Mouse (Mus musculus): ENCODE data around the gene Rap1gap2. TPM values are rescaled to one million over a fixed set of nuclear protein-coding genes. Genes with fewer than 3 reads are reported as not detected.

Gene Rap1gap2
- polyA plus RNA-seq, 1 experiment = 133 TPM

GRCm38 (mm10) chr11:74464181-74464977 lies 146.3 kb downstream of the Rap1gap2 start:
- Histone ChIP-seq H3K27ac (ENCODE audit: insufficient read depth, low read length) (no peak overlapping the region), H3K4me3 (ENCODE audit: insufficient read depth, low read length) (no peak overlapping the region), H3K4me1 (ENCODE audit: control insufficient read depth, insufficient read depth, low read length) (peaks cover 3% of the 10 kb centered on the region)
- TF ChIP-seq CTCF (IDR thresholded peaks at IDR 0.05; ENCODE audit: extremely low read depth, insufficient read depth, low read length) = no peak
- TF ChIP-seq POLR2A (IDR thresholded peaks at IDR 0.05; ENCODE audit: extremely low read depth, insufficient read depth, low read length) = no peak

GRCm38 (mm10) chr11:74462651-74463050 lies 148.1 kb downstream of the Rap1gap2 start:
- Histone ChIP-seq H3K4me1 (ENCODE audit: control insufficient read depth, insufficient read depth, low read length) (peaks cover 3% of the 10 kb centered on the region), H3K27ac (ENCODE audit: insufficient read depth, low read length) (no peak overlapping the region), H3K4me3 (ENCODE audit: insufficient read depth, low read length) (no peak overlapping the region)
- TF ChIP-seq CTCF (IDR thresholded peaks at IDR 0.05; ENCODE audit: extremely low read depth, insufficient read depth, low read length) (no peak), POLR2A (IDR thresholded peaks at IDR 0.05; ENCODE audit: extremely low read depth, insufficient read depth, low read length) (no peak)

GRCm38 (mm10) chr11:74459651-74460050 lies 151.1 kb downstream of the Rap1gap2 start:
- Histone ChIP-seq H3K4me1 (ENCODE audit: control insufficient read depth, insufficient read depth, low read length) (peaks cover 8% of the 10 kb centered on the region), H3K4me3 (ENCODE audit: insufficient read depth, low read length) (no peak overlapping the region), H3K27ac (ENCODE audit: insufficient read depth, low read length) (no peak overlapping the region)
- TF ChIP-seq POLR2A (IDR thresholded peaks at IDR 0.05; ENCODE audit: extremely low read depth, insufficient read depth, low read length) (no peak), CTCF (IDR thresholded peaks at IDR 0.05; ENCODE audit: extremely low read depth, insufficient read depth, low read length) (no peak)

DNA sequence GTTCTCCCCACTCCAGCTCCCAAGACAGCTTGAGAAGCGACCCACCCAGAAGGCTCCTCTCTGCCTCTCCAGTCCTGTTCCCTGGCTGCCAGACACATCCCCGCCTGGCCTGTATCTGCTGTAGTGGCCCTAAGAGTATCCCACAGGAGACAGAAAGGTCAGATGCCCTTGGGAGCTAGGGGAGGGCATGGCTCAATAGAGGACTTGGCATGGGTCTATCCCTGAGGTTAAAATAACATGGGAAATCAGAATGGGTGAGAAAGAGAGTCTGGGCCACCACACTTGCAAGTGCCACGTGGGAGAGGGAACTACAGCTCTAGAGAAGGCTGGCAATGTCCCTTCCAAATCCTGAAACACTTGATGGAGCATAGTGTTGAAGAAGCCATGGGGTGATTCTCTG lies 152.3 kb downstream of the Rap1gap2 start:
- Histone ChIP-seq H3K27ac (ENCODE audit: insufficient read depth, low read length) (no peak overlapping the region), H3K4me3 (ENCODE audit: insufficient read depth, low read length) (no peak overlapping the region), H3K4me1 (ENCODE audit: control insufficient read depth, insufficient read depth, low read length) (peaks cover 7% of the 10 kb centered on the region)
- TF ChIP-seq POLR2A (IDR thresholded peaks at IDR 0.05; ENCODE audit: extremely low read depth, insufficient read depth, low read length) (no peak), CTCF (IDR thresholded peaks at IDR 0.05; ENCODE audit: extremely low read depth, insufficient read depth, low read length) (no peak)

- TF ChIP-seq CTCF (IDR thresholded peaks at IDR 0.05; ENCODE audit: extremely low read depth, insufficient read depth, low read length) = no peak
- TF ChIP-seq POLR2A (IDR thresholded peaks at IDR 0.05; ENCODE audit: extremely low read depth, insufficient read depth, low read length) = no peak
- peaks cover 7% of the 10 kb centered on the region for H3K4me1 ChIP-seq (ENCODE audit: control insufficient read depth, insufficient read depth, low read length)
- H3K4me3 ChIP-seq (ENCODE audit: insufficient read depth, low read length) = no peak overlapping the region
- H3K27ac ChIP-seq (ENCODE audit: insufficient read depth, low read length) = peak overlapping the region; percentile 24; the same call in 1 of the 2 replicates
These were observed 153.5 kb downstream of the Rap1gap2 start for GRCm38 (mm10) chr11:74457194-74457593.

GRCm38 (mm10) chr11:74448556-74448955 lies 162.2 kb downstream of the Rap1gap2 start:
- no peak overlapping the region for H3K27ac ChIP-seq (ENCODE audit: insufficient read depth, low read length)
- TF ChIP-seq CTCF (IDR thresholded peaks at IDR 0.05; ENCODE audit: extremely low read depth, insufficient read depth, low read length) (no peak), POLR2A (IDR thresholded peaks at IDR 0.05; ENCODE audit: extremely low read depth, insufficient read depth, low read length) (no peak)
- H3K4me3 ChIP-seq (ENCODE audit: insufficient read depth, low read length) = no peak overlapping the region
- H3K4me1 ChIP-seq (ENCODE audit: control insufficient read depth, insufficient read depth, low read length) = no peaks in the 10 kb centered on the region

DNA sequence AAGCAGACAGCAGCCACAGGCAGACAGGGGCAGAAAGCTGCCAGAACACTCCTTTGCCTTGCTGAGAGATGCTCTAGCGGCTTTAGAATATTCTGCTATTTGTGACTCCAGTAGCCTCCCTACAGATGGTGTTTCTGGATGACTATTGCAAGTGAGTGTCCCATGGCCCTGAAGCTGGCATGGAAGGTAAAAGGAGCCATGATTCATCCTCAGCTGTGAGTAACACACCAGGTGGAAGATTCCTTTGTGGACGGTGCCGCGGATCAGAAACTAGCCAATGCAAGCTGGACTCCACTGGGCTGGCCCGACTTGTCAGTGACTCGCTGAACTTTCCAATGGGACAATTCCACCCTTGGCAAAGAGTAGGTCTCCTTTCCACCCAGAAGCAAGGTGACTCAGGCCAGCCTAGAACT lies 162.7 kb downstream of the Rap1gap2 start:
- no peak overlapping the region for H3K27ac ChIP-seq (ENCODE audit: insufficient read depth, low read length)
- no peak overlapping the region for H3K4me3 ChIP-seq (ENCODE audit: insufficient read depth, low read length)
- TF ChIP-seq CTCF (IDR thresholded peaks at IDR 0.05; ENCODE audit: extremely low read depth, insufficient read depth, low read length) = no peak
- no peak for TF ChIP-seq POLR2A (IDR thresholded peaks at IDR 0.05; ENCODE audit: extremely low read depth, insufficient read depth, low read length)
- no peaks in the 10 kb centered on the region for H3K4me1 ChIP-seq (ENCODE audit: control insufficient read depth, insufficient read depth, low read length)

GRCm38 (mm10) chr11:74445591-74445990 lies 165.1 kb downstream of the Rap1gap2 start:
- H3K4me1 ChIP-seq (ENCODE audit: control insufficient read depth, insufficient read depth, low read length) = no peaks in the 10 kb centered on the region
- no peak overlapping the region for H3K4me3 ChIP-seq (ENCODE audit: insufficient read depth, low read length)
- no peak overlapping the region for H3K27ac ChIP-seq (ENCODE audit: insufficient read depth, low read length)
- no peak for TF ChIP-seq CTCF (IDR thresholded peaks at IDR 0.05; ENCODE audit: extremely low read depth, insufficient read depth, low read length)

DNA sequence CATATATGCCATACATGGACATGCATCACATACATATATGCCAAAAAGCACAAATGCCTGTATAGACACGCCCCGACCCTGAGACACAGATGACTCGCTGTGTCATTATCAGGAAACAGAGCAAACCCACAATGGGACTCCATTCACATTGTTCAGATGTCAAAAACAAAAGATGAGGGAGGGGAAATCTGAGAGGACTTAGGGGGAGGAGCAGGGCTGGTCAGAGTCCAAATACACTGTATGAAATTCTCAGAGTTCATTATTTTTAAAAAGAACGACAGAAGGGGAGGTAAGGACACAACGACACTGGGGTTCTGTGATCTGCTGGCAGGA lies 166.8 kb downstream of the Rap1gap2 start:
- no peak overlapping the region for H3K27ac ChIP-seq (ENCODE audit: insufficient read depth, low read length)
- H3K4me3 ChIP-seq (ENCODE audit: insufficient read depth, low read length) = no peak overlapping the region
- no peaks in the 10 kb centered on the region for H3K4me1 ChIP-seq (ENCODE audit: control insufficient read depth, insufficient read depth, low read length)
- no peak for TF ChIP-seq POLR2A (IDR thresholded peaks at IDR 0.05; ENCODE audit: extremely low read depth, insufficient read depth, low read length)
- no peak for TF ChIP-seq CTCF (IDR thresholded peaks at IDR 0.05; ENCODE audit: extremely low read depth, insufficient read depth, low read length)

- H3K4me3 ChIP-seq (ENCODE audit: insufficient read depth, low read length) = no peak overlapping the region
- H3K4me1 ChIP-seq (ENCODE audit: control insufficient read depth, insufficient read depth, low read length) = peaks cover 1% of the 10 kb centered on the region; the same call in 1 of the 2 replicates
- TF ChIP-seq POLR2A (IDR thresholded peaks at IDR 0.05; ENCODE audit: extremely low read depth, insufficient read depth, low read length) (no peak), CTCF (IDR thresholded peaks at IDR 0.05; ENCODE audit: extremely low read depth, insufficient read depth, low read length) (no peak)
- H3K27ac ChIP-seq (ENCODE audit: insufficient read depth, low read length) = no peak overlapping the region
These were observed 167.4 kb downstream of the Rap1gap2 start for GRCm38 (mm10) chr11:74443147-74443923.

Measured in cortical plate, adult 2 months (tissue).